8 mouse cellular contexts compared by ENCODE assay signal in the genomic region with DNA sequence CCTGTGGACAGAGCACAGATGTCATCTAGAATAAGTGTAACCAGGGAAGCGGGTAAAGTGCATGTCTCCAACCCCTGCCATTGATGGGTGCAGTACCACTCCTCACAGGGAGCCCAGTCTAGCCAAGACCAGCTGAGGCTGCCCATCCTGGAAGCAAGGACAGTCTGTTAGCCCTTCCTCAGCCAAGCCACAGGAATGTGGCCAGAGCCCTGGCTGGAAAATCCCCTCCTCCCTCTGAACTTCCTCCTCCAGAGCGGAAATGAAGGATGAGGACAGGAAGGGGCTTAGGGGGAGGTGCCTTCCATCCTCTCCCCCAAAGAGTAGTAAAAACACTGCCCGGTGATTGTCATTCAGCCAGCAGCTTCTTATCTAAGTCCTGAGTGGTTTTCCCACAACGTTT.
A peak's percentile ranks its signal among the peaks of the same experiment; 100 is the strongest.
DNase-seq lines count a peak whose midpoint lies in the region; ATAC-seq lines count a peak whose summit lies in the region.

No protein-coding gene starts in this region.

- H3K9me3 ChIP-seq in liver, embryonic 15.5 days (replicated peaks), result no peaks in the 10 kb centered on the region

- H3K4me1 ChIP-seq in liver, embryonic 15.5 days (replicated peaks), result peaks cover 31% of the 10 kb centered on the region

- H3K4me2 ChIP-seq in liver, embryonic 15.5 days, result no peak overlapping the region

- no peaks in the 10 kb centered on the region for H3K27me3 ChIP-seq in liver, embryonic 15.5 days

- H3K9ac ChIP-seq in liver, embryonic 15.5 days, result no peak overlapping the region

- no peak overlapping the region for H3K4me3 ChIP-seq in liver, embryonic 15.5 days (replicated peaks)

- whole genome bisulfite sequencing in liver, embryonic 15.5 days (ENCODE audit: insufficient replicate concordance), result 23% methylated on average over 4 of the region's 4 CpGs

- H3K27ac ChIP-seq in liver, embryonic 15.5 days (replicated peaks), result no peak overlapping the region

- ATAC-seq in liver, embryonic 15.5 days (ENCODE audit: insufficient read depth), result peak; percentile 36

- peak; percentile 43 for DNase-seq in adrenal gland, postnatal 10 days
- DNase-seq in adrenal gland, adult 8-10 months, result no peak
- DNase-seq in adipocyte (ENCODE audit: low spot score), result peak; percentile 54
- peak; percentile 63 for DNase-seq in heart, postnatal 4 days
- DNase-seq in layer of hippocampus, adult 8-10 months (ENCODE audit: low spot score in 2 of 2), result no peak
- no peak for DNase-seq in spleen, adult 18-20 months
- no peak for DNase-seq in ovary, postnatal 10 days (ENCODE audit: low spot score)

- no peaks in the 10 kb centered on the region for H3K36me3 ChIP-seq in liver, embryonic 15.5 days (replicated peaks)

Comparison
In these comparisons a context has a peak if more than half of its experiments do, and no peak if none do; other contexts are left out.
1. DNase-seq: peak in adrenal gland, postnatal 10 days (single experiment), adipocyte (single experiment) and heart, postnatal 4 days (single experiment); none in adrenal gland, adult 8-10 months (single experiment), layer of hippocampus, adult 8-10 months (0 of 2), spleen, adult 18-20 months (0 of 2) and ovary, postnatal 10 days (single experiment).